Mouse (Mus musculus): ENCODE results near the gene Arntl. TPM values are rescaled to one million over a fixed set of nuclear protein-coding genes. Genes with fewer than 3 reads are reported as not detected.

Gene Arntl
- polyA plus RNA-seq, 1 experiment from 2014 or later = 12.4 TPM

DNA sequence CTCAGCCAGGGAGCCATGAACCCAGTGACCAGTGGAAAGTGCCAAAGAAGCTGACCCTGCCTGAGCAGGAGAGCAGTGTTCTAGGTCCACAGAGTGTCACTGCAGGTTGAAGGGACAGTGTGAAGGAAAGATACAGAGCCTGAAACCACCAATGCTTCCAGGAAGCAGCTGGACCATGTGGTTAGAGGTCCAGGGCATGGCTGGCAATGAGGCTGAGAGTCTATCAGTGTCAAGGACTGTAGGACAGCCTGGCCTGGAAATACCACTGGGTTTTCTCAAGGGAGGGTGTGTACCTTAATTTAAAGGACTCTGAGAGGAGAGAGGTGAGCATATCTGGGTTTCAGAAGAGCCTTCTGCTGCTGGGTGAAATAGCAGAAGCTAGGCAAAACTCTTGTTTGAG lies 22.2 kb upstream of the Arntl start:
- Histone ChIP-seq H3K9me3 (replicated peaks; ENCODE audit: control insufficient read depth, low read length) (no peaks in the 10 kb centered on the region), H3K4me3 (ENCODE audit: low read length) (no peak overlapping the region), H3K4me1 (ENCODE audit: control insufficient read depth, insufficient read depth, low read length) (no peaks in the 10 kb centered on the region), H3K36me3 (ENCODE audit: control insufficient read depth, insufficient read depth) (no peaks in the 10 kb centered on the region), H3K9ac (ENCODE audit: low read length) (no peak overlapping the region), H3K27me3 (ENCODE audit: control insufficient read depth, insufficient read depth, low read length) (no peaks in the 10 kb centered on the region), H3K4me2 (ENCODE audit: low read depth, low read length) (no peak overlapping the region), H3K27ac (ENCODE audit: low read length) (no peak overlapping the region)
- no peak for ATAC-seq (replicated peaks; ENCODE audit: extremely low read depth, insufficient read depth, low FRiP score)

DNA sequence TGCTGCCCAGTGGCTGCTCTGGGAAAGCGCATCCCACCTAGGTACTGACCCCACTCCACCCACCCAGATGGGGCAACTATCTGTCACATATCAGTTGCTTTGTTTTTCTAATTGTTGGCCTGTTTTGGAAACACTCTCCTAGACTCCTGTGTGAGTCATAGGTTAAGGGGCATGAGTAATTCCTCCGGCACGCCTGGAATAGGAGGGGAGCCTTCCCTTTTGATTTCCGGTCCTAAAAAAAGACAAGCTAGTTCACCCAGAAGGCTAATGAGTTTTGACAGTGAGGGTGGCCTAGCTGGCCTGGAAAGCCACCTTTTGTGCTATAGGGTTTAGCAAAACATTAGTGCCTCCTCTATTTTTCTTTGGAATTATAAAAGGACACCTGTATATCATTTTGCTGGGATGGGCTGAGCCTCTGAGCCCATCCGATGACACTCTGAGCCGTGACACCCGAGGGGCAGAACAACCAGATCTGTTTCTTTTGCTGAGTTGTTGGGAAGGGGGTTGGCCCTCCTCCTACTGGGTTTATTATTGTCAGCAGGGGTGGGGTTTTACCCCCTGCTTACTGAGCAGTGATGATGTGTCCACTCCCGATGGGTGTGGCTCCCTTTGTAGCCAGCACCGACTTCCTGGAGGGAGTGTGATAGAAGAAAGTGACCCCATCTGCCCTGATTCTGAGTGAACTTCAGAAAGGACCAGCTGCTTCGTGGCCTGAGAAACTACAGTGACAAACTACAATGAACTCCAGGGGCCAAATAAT lies 21.0 kb upstream of the Arntl start:
- 46% methylated on average over 10 of the region's 10 CpGs for WGBS
- Histone ChIP-seq H3K27ac (ENCODE audit: low read length) (no peak overlapping the region), H3K9me3 (replicated peaks; ENCODE audit: control insufficient read depth, low read length) (no peaks in the 10 kb centered on the region; the same call in 1 of the 2 replicates), H3K9ac (ENCODE audit: low read length) (no peak overlapping the region), H3K4me3 (ENCODE audit: low read length) (no peak overlapping the region), H3K4me1 (ENCODE audit: control insufficient read depth, insufficient read depth, low read length) (no peaks in the 10 kb centered on the region), H3K27me3 (ENCODE audit: control insufficient read depth, insufficient read depth, low read length) (no peaks in the 10 kb centered on the region), H3K4me2 (ENCODE audit: low read depth, low read length) (no peak overlapping the region), H3K36me3 (ENCODE audit: control insufficient read depth, insufficient read depth) (no peaks in the 10 kb centered on the region)
- ATAC-seq (replicated peaks; ENCODE audit: extremely low read depth, insufficient read depth, low FRiP score) = no peak

- no peak for ATAC-seq (replicated peaks; ENCODE audit: extremely low read depth, insufficient read depth, low FRiP score)
- 39% methylated on average over 2 of the region's 2 CpGs for WGBS
These were observed 19.2 kb upstream of the Arntl start for GRCm38 (mm10) chr7:113188091-113188490.

DNA sequence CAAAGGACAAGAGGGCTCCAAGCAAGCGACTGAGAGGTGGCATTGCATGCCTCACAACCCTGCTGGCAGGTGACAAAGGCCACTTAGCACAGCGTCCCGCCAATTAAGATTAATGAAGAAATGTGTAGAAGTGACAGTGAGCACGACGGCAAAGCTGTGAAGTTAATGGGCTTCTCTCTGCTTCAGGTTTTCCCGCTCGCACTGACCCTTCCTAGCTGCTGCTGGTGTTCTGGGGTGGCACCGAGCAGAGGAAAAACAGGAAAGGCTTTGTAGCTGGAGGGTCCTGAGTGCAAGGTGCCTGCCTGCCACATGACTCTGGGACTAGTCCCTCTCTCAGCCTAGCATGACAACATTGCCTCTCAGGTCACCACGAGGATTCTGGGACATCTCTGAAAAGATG lies 18.7 kb upstream of the Arntl start:
- Histone ChIP-seq H3K9ac (ENCODE audit: low read length) (no peak overlapping the region), H3K36me3 (ENCODE audit: control insufficient read depth, insufficient read depth) (no peaks in the 10 kb centered on the region), H3K27ac (ENCODE audit: low read length) (no peak overlapping the region), H3K9me3 (replicated peaks; ENCODE audit: control insufficient read depth, low read length) (no peaks in the 10 kb centered on the region; the same call in 1 of the 2 replicates), H3K4me1 (ENCODE audit: control insufficient read depth, insufficient read depth, low read length) (no peaks in the 10 kb centered on the region), H3K4me3 (ENCODE audit: low read length) (no peak overlapping the region), H3K4me2 (ENCODE audit: low read depth, low read length) (no peak overlapping the region), H3K27me3 (ENCODE audit: control insufficient read depth, insufficient read depth, low read length) (no peaks in the 10 kb centered on the region)
- 47% methylated on average over 9 of the region's 9 CpGs for WGBS
- ATAC-seq (replicated peaks; ENCODE audit: extremely low read depth, insufficient read depth, low FRiP score) = no peak

More at GRCm38 (mm10) chr7:113188091-113188490, 19.2 kb upstream of the Arntl start:
- Histone ChIP-seq H3K4me3 (ENCODE audit: low read length) (no peak overlapping the region), H3K9me3 (replicated peaks; ENCODE audit: control insufficient read depth, low read length) (no peaks in the 10 kb centered on the region; the same call in 1 of the 2 replicates), H3K4me1 (ENCODE audit: control insufficient read depth, insufficient read depth, low read length) (no peaks in the 10 kb centered on the region), H3K36me3 (ENCODE audit: control insufficient read depth, insufficient read depth) (no peaks in the 10 kb centered on the region), H3K4me2 (ENCODE audit: low read depth, low read length) (no peak overlapping the region), H3K27ac (ENCODE audit: low read length) (no peak overlapping the region), H3K27me3 (ENCODE audit: control insufficient read depth, insufficient read depth, low read length) (no peaks in the 10 kb centered on the region), H3K9ac (ENCODE audit: low read length) (no peak overlapping the region)

GRCm38 (mm10) chr7:113191787-113192186 lies 15.5 kb upstream of the Arntl start:
- H3K4me3 ChIP-seq (ENCODE audit: low read length) = no peak overlapping the region
- H3K27me3 ChIP-seq (ENCODE audit: control insufficient read depth, insufficient read depth, low read length) = no peaks in the 10 kb centered on the region
- H3K9me3 ChIP-seq (replicated peaks; ENCODE audit: control insufficient read depth, low read length) = no peaks in the 10 kb centered on the region; the same call in 1 of the 2 replicates
- no peak for ATAC-seq (replicated peaks; ENCODE audit: extremely low read depth, insufficient read depth, low FRiP score)
- H3K9ac ChIP-seq (ENCODE audit: low read length) = no peak overlapping the region
- H3K4me2 ChIP-seq (ENCODE audit: low read depth, low read length) = no peak overlapping the region
- no peaks in the 10 kb centered on the region for H3K36me3 ChIP-seq (ENCODE audit: control insufficient read depth, insufficient read depth)
- H3K4me1 ChIP-seq (ENCODE audit: control insufficient read depth, insufficient read depth, low read length) = no peaks in the 10 kb centered on the region
- H3K27ac ChIP-seq (ENCODE audit: low read length) = no peak overlapping the region
- 46% methylated on average over 1 of the region's 1 CpGs for WGBS

- WGBS = 36% methylated on average over 8 of the region's 8 CpGs
- Histone ChIP-seq H3K9ac (ENCODE audit: low read length) (no peak overlapping the region), H3K9me3 (replicated peaks; ENCODE audit: control insufficient read depth, low read length) (no peaks in the 10 kb centered on the region; the same call in 1 of the 2 replicates), H3K27me3 (ENCODE audit: control insufficient read depth, insufficient read depth, low read length) (no peaks in the 10 kb centered on the region), H3K4me1 (ENCODE audit: control insufficient read depth, insufficient read depth, low read length) (peaks cover 7% of the 10 kb centered on the region), H3K4me2 (ENCODE audit: low read depth, low read length) (no peak overlapping the region), H3K4me3 (ENCODE audit: low read length) (no peak overlapping the region), H3K27ac (ENCODE audit: low read length) (no peak overlapping the region), H3K36me3 (ENCODE audit: control insufficient read depth, insufficient read depth) (no peaks in the 10 kb centered on the region)
- ATAC-seq (replicated peaks; ENCODE audit: extremely low read depth, insufficient read depth, low FRiP score) = no peak
These were observed 14.4 kb upstream of the Arntl start for GRCm38 (mm10) chr7:113192714-113193365.

- Histone ChIP-seq H3K27me3 (ENCODE audit: control insufficient read depth, insufficient read depth, low read length) (no peaks in the 10 kb centered on the region), H3K36me3 (ENCODE audit: control insufficient read depth, insufficient read depth) (no peaks in the 10 kb centered on the region), H3K9ac (ENCODE audit: low read length) (no peak overlapping the region), H3K4me3 (ENCODE audit: low read length) (no peak overlapping the region), H3K4me2 (ENCODE audit: low read depth, low read length) (no peak overlapping the region), H3K27ac (ENCODE audit: low read length) (no peak overlapping the region), H3K9me3 (replicated peaks; ENCODE audit: control insufficient read depth, low read length) (no peaks in the 10 kb centered on the region; the same call in 1 of the 2 replicates), H3K4me1 (ENCODE audit: control insufficient read depth, insufficient read depth, low read length) (peaks cover 7% of the 10 kb centered on the region)
- no peak for ATAC-seq (replicated peaks; ENCODE audit: extremely low read depth, insufficient read depth, low FRiP score)
These were observed 13.4 kb upstream of the Arntl start for GRCm38 (mm10) chr7:113193872-113194271.

DNA sequence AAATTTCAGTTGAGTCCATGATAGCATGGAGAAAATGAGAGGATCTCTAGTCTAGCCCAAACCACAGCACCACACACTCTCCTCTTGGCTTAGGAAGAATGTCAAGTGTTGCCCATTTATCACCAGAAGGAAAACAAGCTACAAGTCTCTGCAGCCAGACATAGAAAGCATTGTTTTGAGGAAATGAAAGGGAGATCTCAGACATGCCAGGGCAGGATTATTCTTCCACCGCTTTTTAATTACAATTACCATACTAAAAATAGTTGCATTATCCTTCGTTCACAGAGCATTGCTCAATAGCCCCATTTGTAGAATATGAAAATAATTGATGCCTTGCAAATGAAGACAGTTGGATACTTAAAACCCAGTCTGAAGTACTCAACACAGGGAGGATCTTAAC lies 12.0 kb upstream of the Arntl start:
- no peak overlapping the region for H3K9ac ChIP-seq (ENCODE audit: low read length)
- H3K4me2 ChIP-seq (ENCODE audit: low read depth, low read length) = no peak overlapping the region
- no peaks in the 10 kb centered on the region for H3K36me3 ChIP-seq (ENCODE audit: control insufficient read depth, insufficient read depth)
- no peaks in the 10 kb centered on the region for H3K27me3 ChIP-seq (ENCODE audit: control insufficient read depth, insufficient read depth, low read length)
- no peak overlapping the region for H3K27ac ChIP-seq (ENCODE audit: low read length)
- WGBS = 67% methylated on average over 2 of the region's 2 CpGs
- peaks cover 7% of the 10 kb centered on the region for H3K4me1 ChIP-seq (ENCODE audit: control insufficient read depth, insufficient read depth, low read length)
- ATAC-seq (replicated peaks; ENCODE audit: extremely low read depth, insufficient read depth, low FRiP score) = no peak
- no peaks in the 10 kb centered on the region; the same call in 1 of the 2 replicates for H3K9me3 ChIP-seq (replicated peaks; ENCODE audit: control insufficient read depth, low read length)
- H3K4me3 ChIP-seq (ENCODE audit: low read length) = no peak overlapping the region

- ATAC-seq (replicated peaks; ENCODE audit: extremely low read depth, insufficient read depth, low FRiP score) = no peak
- H3K27me3 ChIP-seq (ENCODE audit: control insufficient read depth, insufficient read depth, low read length) = no peaks in the 10 kb centered on the region
- H3K9me3 ChIP-seq (replicated peaks; ENCODE audit: control insufficient read depth, low read length) = no peaks in the 10 kb centered on the region
- H3K4me1 ChIP-seq (ENCODE audit: control insufficient read depth, insufficient read depth, low read length) = peaks cover 7% of the 10 kb centered on the region
- no peak overlapping the region for H3K9ac ChIP-seq (ENCODE audit: low read length)
- 68% methylated on average over 3 of the region's 3 CpGs for WGBS
- H3K4me2 ChIP-seq (ENCODE audit: low read depth, low read length) = no peak overlapping the region
- no peaks in the 10 kb centered on the region for H3K36me3 ChIP-seq (ENCODE audit: control insufficient read depth, insufficient read depth)
- no peak overlapping the region for H3K27ac ChIP-seq (ENCODE audit: low read length)
- no peak overlapping the region for H3K4me3 ChIP-seq (ENCODE audit: low read length)
These were observed 11.1 kb upstream of the Arntl start for GRCm38 (mm10) chr7:113196171-113196570.

Data from heart, embryonic 16.5 days (tissue).